Mouse (Mus musculus): ENCODE measurements at regions not wholly inside any gene's neighbourhood (a gene's known extent, or its start where the extent isn't known, plus 50 kb on each side); places are given as distances from the start of the nearest gene placed in this dataset.

- DNase-seq: no peak
Observed at GRCm38 (mm10) chr17:63003911-63004310, 122.8 kb upstream of the Efna5 start.

GRCm38 (mm10) chr17:63002729-63003128 is 121.6 kb upstream of the Efna5 start:
- peak; percentile 61 for DNase-seq

GRCm38 (mm10) chr17:63001898-63002297 is 120.8 kb upstream of the Efna5 start:
- DNase-seq: peak; percentile 62

GRCm38 (mm10) chr17:62997691-62998090 is 116.6 kb upstream of the Efna5 start:
- DNase-seq: no peak

- peak; percentile 52 for DNase-seq
Observed at GRCm38 (mm10) chr17:62995316-62995715, 114.2 kb upstream of the Efna5 start.

GRCm38 (mm10) chr17:62992977-62993376 is 111.9 kb upstream of the Efna5 start:
- no peak for DNase-seq

GRCm38 (mm10) chr17:62986304-62986703 is 105.2 kb upstream of the Efna5 start:
- DNase-seq: peak; percentile 61

- DNase-seq: no peak
Observed at GRCm38 (mm10) chr17:62980337-62980736, 99.2 kb upstream of the Efna5 start.

- DNase-seq: no peak
Observed at GRCm38 (mm10) chr17:62977561-62977960, 96.4 kb upstream of the Efna5 start.

GRCm38 (mm10) chr17:62977136-62977535 is 96.0 kb upstream of the Efna5 start:
- DNase-seq: no peak

- DNase-seq: no peak
Observed at GRCm38 (mm10) chr17:62974627-62975279, 93.6 kb upstream of the Efna5 start.

- no peak for DNase-seq
Observed at GRCm38 (mm10) chr17:62969025-62969424, 87.9 kb upstream of the Efna5 start.

GRCm38 (mm10) chr17:62963824-62964223 is 82.7 kb upstream of the Efna5 start:
- DNase-seq: no peak

GRCm38 (mm10) chr17:62962292-62962618 is 81.1 kb upstream of the Efna5 start:
- DNase-seq: no peak

- no peak for DNase-seq
Observed at GRCm38 (mm10) chr17:62961596-62962291, 80.6 kb upstream of the Efna5 start.

- no peak for DNase-seq
Observed at GRCm38 (mm10) chr17:62959146-62959545, 78.0 kb upstream of the Efna5 start.

- DNase-seq: no peak
Observed at GRCm38 (mm10) chr17:62947537-62948193, 66.5 kb upstream of the Efna5 start.

GRCm38 (mm10) chr17:62940573-62941252 is 59.6 kb upstream of the Efna5 start:
- DNase-seq: no peak

GRCm38 (mm10) chr17:62939930-62940572 is 58.9 kb upstream of the Efna5 start:
- no peak for DNase-seq

- no peak for DNase-seq
Observed at GRCm38 (mm10) chr17:62939171-62939570, 58.1 kb upstream of the Efna5 start.
